Mouse (Mus musculus): Measurements from ENCODE around the gene Pacsin2.
"Not testable (repeated sequence)": the region's sequence is repeated elsewhere in the genome, so short reads cannot be mapped to it uniquely, and the experiment has no call there.

Pacsin2 gene

DNA sequence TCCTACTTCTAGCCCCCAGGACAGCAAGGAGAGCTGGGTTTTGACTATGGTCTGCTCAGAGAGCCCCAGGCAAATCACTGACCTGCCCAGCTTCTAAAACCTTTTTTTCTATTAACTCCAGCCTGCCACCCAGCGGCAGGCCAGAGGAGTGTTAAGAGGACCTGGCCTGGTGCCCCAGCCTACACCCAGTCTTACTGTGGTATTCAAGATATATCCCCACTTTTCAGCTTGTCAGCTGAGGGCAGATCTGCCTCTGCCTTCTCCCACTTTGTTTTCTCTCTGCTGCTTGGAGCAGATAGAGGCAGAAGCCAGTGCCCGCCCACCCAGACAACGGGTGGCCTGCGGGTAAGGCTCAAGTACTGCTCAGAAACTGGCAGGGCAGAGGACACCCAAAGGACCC is 89.3 kb downstream of the Pacsin2 start:
- in situ Hi-C loops (cut with MboI, MseI), result no loop called here

DNA sequence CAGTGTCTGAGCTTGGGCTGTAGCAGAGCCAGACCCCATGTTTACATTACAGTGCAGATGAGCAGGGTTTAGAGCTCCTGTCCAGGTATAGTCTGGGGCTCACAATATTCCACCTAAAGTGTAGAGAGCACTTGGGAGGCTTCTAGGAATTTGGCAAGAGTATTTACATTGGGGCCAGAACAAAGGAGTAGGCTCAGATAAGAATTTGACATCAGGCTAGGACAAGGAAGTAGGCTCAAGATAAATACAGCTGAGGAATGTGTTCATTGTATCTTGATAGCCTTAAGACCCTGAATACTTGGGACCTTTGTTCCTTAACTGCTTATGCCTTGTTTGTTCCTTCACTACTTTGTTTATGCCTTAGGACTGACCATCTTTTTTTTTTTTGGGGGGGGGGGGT is 90.3 kb downstream of the Pacsin2 start:
- in situ Hi-C loops (cut with MboI, MseI), result no loop called here

DNA sequence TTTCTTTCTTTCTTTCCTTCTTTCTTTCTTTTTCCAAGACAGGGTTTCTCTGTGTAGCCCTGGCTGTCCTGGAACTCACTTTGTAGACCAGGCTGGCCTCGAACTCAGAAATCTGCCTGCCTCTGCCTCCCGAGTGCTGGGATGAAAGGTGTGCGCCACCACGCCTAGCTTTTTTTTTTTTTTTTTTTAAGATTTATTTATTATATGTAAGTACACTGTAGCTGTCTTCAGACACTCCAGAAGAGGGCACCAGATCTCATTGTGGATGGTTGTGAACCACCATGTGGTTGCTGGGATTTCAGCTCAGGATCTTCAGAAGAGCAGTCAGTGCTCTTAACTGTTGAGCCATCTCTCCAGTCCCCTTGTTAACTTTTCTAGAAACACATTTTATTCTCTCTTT is 95.7 kb downstream of the Pacsin2 start:
- in situ Hi-C loops (cut with MboI, MseI), result not testable (repeated sequence)

DNA sequence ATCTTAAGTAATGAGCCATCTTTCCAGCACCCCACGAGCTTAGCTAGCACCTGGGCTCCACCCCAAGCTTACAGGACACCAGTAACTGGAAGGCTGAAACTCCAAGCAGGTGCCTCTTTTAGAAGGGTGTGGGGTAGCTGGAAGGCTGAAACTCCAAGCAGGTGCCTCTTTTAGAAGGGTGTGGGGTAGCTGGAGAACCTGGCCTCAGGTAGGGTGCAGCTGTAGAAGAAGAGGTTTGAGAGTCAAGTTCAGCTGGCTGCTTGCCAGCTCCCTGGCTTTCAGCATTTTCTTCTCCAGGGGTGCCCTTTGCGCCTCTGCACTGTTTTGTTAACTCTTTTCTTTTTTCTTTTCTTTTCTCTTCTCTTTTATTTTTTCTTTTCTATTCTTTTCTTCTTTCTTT is 96.1 kb downstream of the Pacsin2 start:
- in situ Hi-C loops (cut with MboI, MseI), result no loop called here

DNA sequence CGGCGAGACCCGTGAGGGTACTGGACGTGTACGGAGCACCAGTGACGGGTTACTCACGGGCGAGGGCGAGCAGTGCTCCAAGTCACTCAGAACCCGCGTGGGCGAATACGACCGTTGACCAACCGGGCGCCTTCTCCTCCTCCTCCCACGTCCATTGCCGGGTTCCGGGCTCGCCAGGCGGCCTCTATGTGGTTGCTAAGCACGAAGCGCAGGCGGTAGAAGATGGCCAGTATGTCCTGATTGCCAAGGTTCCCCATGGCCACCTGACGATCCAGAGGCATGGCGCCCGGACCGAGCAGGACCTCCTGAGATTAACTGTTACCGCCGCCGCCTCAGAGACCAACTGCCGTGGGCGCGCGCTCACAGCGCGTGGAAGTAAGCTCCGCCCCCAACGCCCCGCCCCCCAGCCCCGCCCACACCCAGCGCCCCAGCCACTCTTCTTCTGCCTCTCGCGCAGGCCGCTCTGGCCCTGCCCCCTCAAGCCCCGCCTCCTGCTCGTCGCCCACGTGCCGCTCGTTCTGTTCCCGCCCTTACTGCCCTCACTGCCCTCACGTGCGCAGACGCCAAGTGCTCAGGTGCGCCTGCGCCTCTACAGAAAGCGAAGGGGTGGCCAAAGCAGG is 97.4 kb downstream of the Pacsin2 start:
- in situ Hi-C loops (cut with MboI, MseI), result no loop called here

DNA sequence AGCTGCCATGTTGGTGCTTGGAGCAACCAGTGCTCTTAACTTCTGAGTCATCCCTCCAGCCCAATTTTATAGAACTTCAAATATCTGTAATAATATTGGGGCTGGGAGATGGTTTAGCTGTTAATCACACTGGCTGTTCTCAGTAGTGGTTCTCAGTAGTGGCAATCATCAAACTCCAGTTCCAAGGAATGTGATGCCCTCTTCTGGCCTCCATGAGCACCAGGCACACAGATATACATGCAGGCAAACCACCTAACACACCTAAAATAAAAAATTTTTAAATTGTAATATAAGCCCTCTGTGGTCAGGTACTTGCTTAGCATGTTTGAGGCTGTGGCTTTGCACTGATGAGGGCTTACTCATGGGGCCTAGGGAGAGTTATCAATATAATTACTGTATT is 98.7 kb downstream of the Pacsin2 start:
- in situ Hi-C loops (cut with MboI, MseI), result no loop called here

DNA sequence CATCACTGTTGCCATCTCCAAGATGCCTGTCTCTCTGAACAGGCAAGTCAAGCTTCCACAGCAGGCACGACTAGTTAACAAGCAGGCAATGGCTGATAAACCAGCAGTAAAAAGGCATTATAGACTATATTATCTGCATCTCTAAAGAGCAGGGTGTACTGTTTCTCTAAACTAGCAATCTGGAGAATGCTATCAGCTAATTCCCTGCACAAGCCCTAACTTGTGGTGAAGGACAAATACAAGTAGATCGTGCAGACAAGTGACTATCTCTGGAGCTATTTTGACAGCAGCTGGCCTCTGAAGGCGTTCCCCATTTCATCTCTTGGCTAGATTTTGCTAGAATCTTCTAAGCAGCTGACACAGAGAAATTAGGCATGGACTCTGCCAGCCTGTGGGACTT is 100.2 kb downstream of the Pacsin2 start:
- in situ Hi-C loops (cut with MboI, MseI), result no loop called here

DNA sequence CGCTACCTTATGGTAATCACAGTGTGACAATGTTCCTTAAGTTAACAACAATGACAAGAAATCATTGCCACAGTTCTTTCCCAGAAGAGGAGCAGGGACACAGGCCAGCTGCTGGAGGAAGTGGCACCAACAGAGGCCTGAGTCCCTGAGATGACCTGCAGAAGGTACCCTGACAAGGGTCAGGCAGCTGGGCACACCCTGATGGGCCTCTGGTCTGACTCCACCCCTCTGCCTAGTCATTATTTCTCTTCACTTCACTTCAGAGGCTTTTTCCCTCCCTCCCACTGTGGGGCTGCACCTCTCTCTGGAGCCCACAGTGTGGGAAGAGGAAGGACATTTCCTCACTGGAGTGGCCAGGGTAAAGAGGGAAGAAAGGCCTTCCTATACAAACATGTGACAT is 101.6 kb downstream of the Pacsin2 start:
- in situ Hi-C loops (cut with MboI, MseI), result not testable (repeated sequence)

DNA sequence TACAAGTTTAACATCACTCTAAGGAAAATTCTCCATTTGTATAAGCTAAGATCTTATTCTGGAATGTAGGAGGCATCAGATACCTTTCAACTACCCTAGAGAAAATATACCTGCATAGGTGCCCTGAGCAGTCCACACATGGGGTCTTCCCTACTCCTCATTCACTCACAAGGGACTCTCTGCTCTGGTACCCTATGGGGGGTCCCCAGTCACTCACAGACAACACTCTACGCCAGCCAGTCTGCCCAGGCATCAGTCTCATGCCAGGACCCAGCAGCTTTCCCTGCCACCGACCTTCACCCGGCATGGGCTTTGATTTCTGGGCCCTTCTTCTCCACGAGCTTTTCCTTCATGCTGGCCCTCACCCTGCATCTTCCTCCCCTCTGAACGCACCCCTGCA is 103.5 kb downstream of the Pacsin2 start:
- in situ Hi-C loops (cut with MboI, MseI), result not testable (repeated sequence)

DNA sequence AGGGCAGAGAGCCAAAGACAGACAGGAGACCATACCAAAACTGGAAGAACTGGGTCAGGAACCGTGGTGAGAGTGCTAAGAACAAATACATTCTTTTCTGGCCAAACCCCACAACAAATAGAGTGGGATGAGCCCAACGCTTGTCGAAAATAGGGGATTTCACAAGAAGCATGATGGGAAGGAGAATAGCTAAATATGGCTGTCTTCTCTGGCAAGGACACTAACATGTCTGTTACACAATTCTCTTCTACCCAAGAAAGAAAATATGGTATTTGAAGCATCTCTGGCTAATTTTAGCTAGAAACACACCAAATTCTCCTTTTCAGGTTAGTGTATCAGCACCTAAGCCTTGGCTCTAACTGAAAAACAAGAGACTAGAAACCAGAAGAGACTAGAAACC is 104.3 kb downstream of the Pacsin2 start:
- in situ Hi-C loops (cut with MboI, MseI), result no loop called here

DNA sequence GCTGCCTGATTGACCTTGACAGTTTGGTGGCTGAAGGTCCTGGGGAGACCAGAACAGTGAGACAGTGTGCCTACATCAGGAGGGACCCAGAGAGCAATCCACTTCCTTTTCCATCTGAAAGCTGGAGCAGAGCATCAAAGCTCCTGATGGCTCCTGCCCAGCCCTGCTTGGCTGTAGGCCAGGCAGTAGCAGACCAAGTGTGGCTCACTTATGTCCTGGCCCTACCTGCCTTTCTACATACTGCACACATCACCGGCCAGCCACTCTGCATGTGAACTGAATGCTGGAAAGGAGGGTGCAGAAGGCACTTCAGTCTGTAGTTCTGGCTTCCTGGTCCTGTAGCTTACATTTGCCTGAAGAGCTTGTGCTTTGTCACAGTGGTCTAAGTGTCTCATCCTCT is 105.9 kb downstream of the Pacsin2 start:
- in situ Hi-C loops (cut with MboI, MseI), result no loop called here

DNA sequence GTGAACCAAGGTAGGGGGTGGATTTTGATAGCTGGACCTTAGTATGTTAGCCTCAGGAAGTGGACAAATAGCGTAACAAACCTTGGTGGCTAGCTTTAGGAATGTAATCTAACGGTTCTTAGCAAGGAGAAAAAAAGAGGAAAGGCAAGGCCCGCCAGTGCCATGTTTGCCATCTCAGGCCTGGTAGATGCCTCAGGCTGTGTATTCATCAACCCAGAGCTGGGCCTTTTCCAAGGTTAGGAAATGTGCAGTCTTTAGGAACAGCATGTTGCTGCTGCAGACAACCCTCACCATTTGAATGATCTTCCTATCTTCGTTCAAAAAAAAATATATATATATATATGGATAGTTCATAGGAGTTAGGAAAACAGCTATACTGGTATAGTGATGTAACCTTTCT is 112.9 kb downstream of the Pacsin2 start:
- in situ Hi-C loops (cut with MboI, MseI), result no loop called here

DNA sequence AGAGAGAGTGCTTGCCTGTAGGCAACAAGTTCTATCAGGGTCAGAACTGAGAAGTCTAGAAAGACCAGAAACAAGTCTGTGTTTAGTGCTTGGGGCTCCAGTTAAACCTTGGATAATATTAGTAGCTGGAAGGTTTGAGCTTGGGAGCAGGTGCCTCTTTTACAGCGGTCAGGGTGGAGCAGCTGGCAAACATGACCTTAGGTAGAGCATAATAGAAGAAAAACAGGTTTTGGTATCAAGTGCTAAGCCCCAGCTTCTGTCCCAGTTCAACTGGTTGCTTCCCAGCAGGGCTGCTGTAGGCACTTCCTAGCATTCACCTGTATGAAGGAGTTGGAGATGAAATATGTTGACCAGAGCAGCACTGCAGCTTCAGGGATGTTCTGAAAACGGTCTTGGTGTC is 113.5 kb downstream of the Pacsin2 start:
- in situ Hi-C loops (cut with MboI, MseI), result no loop called here

DNA sequence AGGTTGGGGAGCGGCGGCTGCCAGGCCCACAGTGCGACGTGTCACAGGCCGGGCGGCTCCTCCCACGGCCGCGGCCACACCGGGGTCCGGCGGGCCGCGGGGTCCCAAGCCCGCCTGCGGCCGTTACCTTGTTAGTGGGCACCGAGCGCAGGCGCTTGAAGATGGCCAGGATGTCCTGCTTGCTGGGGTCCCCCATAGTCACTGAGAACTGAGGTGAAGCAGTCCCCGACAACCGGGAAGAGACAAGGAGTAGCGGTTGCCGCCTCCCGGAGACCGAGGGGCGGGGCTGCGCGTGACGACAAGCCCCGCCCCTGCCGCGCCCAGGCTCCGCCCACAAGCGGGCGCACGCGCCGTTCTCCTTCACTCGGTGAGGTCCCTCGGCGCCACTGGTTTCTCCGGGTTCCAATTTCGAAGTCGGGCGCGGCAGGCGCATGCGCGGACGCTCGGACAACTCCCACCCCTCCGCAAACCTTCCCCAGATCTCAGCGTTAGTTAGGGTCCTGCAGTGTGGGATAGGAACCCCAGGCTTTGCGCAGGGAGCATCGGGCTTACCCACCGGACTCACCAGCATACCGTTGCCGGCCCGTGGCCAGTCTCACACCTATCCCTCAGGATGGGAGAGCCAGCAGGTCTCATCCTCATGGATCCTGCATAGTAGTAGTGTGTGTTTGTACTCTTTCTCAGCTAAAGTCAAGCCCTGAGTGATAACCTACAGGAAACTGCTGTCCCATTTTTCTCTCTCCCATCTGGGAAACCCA is 114.3 kb downstream of the Pacsin2 start, which contains the start of gene Arfgap3:
TSS of gene Arfgap3 (minus strand) at position 294 of the 758 bp plus-strand sequence.
- in situ Hi-C loops (cut with MboI, MseI), result no loop called here

DNA sequence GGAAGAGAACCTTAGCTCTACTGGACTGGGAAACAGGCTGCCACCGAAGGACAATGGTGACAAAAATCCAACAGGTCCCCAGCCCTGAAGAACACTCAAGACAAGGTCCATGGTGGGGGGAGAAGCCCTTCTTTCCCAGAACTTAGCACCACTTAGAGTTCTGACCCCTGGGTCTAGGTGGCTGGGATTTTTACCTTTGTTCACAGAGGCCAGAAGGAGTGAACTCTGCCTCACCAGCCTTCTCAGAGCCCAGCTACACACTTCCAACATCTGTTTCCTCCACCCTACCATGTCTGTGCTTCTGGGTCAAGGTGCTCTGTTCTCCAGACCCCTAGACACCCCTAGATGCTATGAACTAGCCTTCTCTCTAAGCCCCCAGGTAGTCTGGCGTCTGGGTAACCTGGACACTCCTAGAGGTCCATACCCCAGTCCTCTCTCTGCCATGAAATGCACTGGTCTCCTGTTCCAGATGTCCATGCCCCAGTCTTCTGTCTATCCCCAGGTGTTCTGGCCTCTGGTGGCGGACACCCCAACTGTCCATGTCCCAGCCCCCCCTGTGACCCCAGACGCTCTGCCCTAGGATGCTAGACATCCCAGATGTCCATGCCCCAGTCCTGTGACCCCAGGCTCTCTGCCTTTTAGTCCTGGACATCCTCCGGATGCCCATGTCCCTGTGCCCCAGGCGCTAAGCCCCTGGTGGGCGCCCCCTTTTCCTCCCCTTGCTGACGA is 115.0 kb downstream of the Pacsin2 start:
- in situ Hi-C loops (cut with MboI, MseI), result no loop called here

DNA sequence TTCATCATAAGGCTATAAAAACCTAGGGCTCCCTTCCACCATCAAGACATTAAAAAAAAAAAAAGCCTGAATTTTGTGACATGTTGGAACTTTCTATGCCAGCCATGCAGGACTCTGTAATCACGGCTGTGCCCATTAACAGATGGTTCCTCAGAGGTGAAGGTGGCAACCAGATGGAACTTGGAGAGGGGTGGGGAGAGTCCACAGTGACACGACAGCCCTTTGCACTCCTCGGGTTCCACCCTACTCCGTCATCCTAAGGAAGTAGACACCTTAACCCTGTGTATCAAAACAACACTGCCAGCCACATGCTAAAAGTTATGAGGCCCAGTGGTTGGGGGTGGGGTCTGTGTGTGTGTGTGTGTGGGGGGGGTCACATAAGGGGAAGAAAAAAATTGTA is 115.7 kb downstream of the Pacsin2 start:
- in situ Hi-C loops (cut with MboI, MseI), result no loop called here

DNA sequence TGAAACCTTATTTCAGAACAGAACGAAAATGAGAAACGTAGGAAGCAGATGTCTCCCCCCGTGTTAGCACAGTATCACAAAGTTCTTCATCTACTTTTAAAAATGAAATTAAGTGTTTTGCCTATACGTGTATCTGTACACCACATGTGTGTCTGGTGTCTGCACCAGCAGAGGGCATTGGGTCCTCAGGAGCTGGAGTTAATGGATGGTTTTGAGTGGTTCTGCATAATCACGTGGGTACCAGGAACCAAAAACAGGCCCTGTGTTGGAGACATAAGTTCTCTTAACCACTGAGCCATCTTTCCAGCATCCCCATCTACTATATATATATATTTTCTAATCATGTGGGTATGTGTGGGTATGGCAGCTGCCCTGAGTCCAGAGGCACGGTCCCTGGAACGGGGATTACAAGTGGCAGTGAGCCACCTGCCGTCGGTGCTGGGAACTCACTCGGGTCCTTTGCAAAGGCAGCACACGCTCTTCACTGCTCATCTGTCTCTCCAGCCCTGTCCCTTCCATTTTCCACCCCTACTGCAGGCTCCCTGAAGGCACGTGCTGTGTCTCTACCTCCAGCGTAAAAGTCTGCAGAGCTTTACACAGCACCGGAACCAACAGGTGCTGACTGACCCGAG is 118.4 kb downstream of the Pacsin2 start:
- in situ Hi-C loops (cut with MboI, MseI), result no loop called here

DNA sequence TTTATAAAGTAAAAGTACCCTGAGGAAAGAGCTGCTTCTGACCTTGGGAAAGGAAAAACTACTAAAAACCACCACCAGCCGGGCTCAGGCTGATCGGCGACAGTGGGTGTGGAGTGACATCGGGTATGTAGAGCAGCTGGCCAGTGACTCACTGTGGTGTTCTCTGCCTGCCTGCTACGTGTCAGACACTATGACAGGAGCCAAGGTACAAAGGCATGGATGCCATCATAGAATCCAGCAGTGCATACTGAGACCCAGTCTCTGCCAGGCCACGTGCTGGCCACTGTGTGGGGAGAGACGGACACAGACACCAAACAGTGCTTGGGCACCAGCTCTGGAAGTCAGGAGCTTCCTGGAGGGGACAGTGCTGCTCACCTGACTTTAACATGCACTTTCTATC is 119.5 kb downstream of the Pacsin2 start:
- in situ Hi-C loops (cut with MboI, MseI), result no loop called here

DNA sequence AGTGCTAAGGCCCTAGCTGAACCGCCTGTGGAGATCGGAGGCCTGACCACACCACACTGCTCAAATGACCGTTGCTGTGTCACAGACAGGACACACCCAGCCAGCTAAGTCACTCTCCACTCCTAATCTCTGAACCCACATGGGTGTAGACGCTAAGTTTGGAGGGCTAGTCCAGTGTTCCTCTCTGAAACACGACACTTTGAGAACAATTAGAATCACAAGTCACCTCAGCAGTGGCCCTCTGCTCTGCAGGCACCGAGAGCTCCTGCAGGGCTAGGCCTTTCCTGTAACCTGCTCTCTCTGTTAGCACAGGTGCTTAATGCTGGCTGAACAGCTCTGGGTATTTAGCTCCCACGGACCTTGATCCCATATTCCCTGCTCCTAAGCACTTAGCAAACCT is 120.2 kb downstream of the Pacsin2 start:
- in situ Hi-C loops (cut with MboI, MseI), result no loop called here

DNA sequence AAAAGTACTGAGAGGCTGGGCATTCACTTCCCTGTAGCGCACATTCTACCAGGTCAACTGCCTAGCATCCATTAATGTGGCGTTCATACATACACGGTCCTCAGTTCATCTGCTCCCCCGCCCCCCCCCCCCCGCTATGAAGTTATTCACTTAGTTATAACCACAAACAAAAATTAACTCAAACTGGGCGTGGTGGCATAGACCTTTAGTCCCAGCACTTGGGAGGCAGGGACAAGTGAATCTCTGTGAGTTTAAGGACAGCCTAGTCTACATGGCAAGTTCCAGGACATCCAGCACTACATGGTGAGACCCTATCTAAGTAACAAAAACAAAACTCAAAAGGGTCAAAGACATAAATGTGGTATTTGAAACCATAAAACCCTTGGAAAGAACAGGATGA is 125.5 kb downstream of the Pacsin2 start:
- in situ Hi-C loops (cut with MboI, MseI), result loop anchor here (10.0 kb wide), 1 partner anchor 934 kb away; the partner anchor contains the start of gene Cyp2d10

DNA sequence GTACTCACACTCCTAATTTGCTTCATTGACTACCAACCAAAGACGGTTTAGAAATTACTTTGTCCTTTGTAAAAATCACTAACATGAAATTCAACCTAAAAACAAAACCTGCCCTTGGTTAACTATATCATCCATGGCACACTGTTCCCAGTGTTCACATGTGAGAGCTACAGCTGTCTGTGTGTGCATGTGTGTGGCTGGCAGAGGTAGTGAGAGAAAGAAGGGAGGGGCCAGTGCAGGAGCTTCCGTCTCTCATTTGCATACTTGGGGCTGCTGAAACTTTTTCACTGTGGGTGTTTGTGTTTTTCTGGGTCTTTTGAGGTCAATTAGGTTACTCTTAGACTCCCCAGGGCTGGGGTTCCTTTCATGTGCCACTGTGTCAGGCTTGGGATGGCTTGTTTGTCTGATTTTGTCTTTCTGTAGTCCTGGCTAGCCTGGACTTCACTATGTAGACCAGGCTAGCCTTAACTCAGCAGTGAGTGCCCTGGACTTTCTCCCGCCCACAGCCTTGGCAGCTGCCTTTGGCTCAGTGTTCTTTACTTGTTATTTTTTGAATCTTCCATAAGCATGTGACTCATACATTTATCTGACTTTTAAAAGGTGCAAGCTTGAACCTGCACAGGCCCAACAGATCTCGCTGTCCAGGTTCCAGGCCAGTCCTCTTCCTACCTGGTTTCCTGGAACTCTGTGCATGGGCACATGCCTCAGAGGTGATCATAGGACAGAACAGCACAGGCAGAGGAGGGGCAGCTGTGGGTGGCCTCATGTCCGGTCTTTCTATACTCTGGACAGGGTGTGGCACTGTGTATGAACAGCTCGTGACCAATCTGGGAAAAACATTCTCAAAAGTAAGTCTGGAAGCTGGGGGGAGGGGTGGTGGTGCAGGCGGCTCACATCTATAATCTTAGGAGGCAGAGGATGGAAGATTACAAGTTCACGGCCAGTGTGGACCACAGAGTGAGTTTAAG is 126.2 kb downstream of the Pacsin2 start:
- in situ Hi-C loops (cut with MboI, MseI), result loop anchor here (10.0 kb wide), 1 partner anchor 933 kb away; the partner anchor contains the start of gene Cyp2d10
